Mouse (Mus musculus) testis, postnatal 14 days (tissue): ENCODE data around the gene Xpnpep3.

Experiments used
- DNase-seq: peaks from one replicate; pipeline ENCODE4 v3.0.0; 2021; ENCODE audit warnings: low spot score

The Xpnpep3 gene

DNA sequence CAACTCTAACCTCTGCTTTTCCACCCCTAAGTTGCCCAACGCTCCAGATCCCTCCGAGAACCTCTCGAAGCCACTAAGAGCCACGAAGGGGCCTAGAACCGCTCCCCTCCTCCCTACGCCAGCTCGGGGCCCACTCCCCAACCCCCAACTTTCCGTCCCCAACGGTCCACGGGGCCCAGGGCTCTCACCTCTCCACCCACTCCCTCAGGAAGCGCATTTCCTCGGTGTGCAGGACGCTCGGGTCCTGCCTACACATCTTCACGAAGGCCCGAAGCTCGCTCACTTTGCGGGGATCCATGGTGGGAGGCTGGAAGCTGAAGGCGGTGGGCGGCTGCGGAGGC lies 671 bp upstream of the Xpnpep3 start:
- DNase-seq: no peak

DNA sequence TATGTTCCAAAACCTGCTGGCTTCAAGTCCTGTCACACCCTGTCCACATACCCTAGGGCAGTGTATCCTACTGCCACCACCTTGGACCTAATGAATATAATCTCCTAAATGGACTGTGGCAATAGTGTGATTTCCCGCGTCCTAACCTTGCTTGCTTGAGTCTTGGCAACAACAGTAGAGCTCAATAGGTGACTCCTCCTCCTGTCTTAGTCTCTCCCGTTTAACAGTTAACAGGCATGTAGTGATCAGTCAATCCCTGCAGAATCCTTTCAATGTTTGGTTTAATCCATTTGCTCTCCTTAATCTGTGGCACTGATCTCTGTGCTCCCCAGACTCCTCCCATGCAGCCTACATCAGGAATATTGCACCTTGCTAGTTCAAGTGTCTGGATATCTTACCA lies 5.1 kb downstream of the Xpnpep3 start:
- no peak for DNase-seq

DNA sequence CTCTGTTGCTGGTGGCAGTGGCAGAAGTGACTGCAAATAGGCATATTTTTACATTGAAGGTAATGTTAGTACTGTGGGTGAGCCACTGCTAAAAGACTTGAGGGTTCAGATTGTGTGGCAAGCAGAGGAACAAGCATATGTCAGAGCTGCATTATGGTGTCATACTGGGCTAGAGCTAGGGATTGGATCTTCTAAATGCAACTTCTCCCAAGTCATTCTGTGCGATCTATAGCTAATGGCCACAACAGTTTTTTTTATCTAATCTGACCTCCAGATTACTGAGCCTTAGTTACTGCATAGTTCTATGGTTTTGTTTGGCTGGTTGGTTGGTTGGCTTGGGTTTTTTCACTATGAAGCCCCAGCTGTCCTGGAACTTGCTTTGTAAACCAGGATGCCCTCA lies 8.3 kb downstream of the Xpnpep3 start, which contains the start of gene Dnajb7:
Gene Dnajb7, minus strand, starts transcription at position 101 of the 400 bp plus-strand sequence.
- DNase-seq: no peak

DNA sequence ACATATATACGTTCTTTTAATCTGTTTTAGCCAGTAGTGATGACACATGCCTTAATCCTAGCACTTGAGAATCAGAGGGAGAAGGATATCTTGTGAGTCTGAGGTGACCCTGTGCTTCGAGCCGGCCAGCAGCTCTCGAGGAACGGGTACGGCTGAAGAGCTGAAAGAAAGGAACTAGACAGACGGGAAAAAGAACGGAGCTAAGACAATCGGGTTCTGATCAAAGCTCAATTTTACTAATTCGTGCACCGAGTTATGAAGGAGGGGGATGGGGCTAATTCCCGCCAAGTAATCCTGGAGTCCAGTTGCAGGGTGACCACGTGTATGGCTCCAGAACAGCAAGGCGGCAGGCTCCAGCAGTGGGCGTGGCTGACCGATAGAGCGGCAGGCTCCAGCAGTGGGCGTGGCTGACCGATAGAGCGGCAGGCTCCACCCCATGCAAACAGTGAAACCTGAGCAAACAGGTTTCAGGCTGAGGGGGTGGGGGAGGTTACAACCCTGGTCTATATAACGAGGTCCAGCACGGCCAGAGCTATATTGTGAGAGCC lies 16.9 kb downstream of the Xpnpep3 start:
- DNase-seq: peak; percentile 68

DNA sequence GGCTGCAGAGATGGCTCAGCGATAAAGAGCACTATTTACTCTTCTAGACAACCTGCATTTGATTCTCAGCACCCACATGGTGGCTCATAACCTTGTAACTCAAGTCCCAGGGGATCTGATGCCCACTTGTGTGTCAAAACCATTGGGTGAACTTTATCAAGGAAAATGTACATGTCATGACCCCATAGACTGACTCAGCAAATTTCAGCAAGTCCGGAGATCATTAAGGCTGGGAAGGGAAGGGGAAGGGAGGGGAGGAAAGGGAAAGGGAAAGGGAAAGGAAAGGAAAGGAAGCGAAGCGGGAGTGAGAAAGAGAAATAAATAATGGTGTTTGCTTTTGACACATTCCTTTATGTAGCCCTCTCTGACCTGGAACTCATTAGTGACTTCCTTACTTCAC lies 18.1 kb downstream of the Xpnpep3 start:
- DNase-seq: no peak

DNA sequence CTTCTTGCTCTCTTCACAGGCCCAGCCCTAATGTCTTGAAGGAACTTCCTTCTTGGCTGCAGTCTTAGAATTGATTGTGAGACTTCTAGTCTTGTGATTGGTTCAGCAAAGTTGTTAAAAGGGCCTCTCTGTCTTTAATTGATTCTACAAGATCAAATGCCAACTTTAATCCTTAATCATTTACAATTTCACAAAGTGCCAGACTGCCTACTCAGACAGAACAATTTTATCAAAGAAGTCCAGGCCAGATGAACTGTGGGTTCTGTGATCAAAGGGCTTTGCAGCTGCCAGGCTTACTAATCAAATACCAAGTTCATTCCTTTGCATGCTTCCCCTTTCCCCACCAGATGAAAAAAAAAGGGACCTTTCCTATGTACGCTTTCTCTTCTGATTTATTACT lies 21.5 kb downstream of the Xpnpep3 start:
- no peak for DNase-seq

DNA sequence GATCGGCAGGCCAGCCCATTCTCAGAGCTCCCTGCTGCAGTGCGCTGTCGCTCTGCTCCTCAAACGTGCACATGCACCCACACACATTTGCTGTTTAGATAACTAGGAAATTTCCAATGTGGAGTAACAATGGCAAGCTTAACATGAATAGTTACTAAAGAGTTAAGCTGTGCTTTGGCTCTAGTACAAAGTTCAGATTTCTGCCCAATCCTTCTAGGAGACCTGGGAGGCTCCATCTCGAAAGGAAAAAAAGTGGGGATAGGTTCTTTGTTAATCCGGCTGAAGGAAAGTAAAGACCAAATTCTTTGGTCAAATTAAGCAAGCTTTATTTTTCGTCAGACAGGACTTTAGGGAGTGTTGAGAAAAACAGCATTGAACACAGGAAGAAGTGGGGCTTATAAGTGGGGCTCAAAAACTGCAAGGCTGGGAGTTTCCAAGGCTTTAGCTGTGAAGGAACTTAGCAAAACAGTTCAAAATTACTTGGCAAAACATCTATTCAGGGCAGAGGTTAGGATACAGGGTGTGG lies 22.3 kb downstream of the Xpnpep3 start:
- DNase-seq: no peak

DNA sequence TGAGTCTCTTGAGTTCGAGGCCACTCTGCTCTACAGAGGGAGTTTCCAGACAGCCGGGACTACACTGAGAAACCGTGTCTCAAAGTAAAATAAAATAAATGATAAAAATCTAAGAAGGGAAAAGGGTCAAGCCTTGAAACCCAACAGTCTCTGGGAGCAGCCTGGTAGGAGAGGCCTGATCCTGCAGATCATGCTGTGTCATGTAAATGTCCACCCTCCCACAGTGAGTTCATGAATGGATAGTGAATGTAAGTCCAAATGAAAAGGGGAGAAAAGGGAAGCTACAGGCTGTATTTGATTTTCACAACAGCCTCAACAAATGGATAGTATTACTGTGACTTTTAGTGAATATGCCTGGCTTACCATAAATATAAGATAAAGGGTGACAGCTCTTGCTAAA lies 25.4 kb downstream of the Xpnpep3 start:
- no peak for DNase-seq

DNA sequence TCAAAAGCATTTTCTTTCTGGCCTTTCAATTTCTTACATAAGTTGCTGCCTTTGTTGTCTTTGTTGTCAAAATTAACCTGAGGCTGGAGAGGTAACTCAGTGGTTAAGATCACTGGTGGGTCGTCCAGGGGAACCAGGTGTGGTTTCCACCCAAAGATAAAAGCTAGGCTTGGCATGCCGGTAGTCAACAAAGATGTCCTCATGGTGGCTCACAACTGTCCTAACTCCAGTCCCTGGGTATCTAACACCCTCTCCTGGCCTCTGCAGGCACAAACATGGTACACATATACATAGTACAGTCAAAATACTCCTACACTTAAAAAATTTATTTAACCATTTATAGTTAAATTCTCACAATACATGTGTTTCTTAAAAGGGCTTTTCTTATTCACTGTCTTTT lies 28.0 kb downstream of the Xpnpep3 start:
- no peak for DNase-seq

DNA sequence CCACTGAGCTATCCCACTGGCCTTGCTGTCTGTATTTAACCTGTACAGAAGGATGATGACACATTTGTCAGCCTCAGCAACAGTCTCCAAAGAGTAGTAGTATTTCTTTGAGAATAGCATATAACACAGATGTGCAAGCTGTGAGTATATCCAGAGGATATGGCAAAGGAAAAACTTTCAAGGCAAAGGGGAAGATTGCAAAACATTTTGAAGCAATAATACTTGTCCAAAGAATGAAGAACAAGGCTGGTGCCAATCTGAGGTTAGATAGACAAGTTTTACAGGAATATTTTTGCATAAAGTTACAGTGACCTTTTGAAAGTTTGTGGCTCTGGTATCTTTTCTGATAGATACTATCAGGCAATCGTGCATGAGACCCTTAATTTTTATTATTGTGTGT lies 31.3 kb downstream of the Xpnpep3 start:
- no peak for DNase-seq

DNA sequence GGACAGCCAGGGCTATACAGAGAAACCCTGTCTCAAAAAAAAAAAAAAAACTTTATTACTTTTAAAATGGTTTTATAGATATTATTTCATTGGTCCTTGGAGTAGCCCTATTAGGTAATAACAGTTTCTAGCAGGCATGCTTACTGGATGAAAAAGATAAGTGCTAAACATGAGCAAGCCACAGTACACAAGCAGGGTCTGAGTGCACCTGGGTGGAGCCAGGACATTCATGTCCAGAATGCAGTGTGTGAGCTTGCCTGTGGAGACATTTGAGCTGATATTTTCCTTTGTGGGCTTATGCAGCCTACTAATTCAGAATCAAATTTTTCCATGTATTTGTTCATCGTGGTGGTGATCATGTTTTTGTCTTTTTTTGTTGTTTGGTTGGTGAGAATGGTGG lies 38.4 kb downstream of the Xpnpep3 start:
- no peak for DNase-seq

DNA sequence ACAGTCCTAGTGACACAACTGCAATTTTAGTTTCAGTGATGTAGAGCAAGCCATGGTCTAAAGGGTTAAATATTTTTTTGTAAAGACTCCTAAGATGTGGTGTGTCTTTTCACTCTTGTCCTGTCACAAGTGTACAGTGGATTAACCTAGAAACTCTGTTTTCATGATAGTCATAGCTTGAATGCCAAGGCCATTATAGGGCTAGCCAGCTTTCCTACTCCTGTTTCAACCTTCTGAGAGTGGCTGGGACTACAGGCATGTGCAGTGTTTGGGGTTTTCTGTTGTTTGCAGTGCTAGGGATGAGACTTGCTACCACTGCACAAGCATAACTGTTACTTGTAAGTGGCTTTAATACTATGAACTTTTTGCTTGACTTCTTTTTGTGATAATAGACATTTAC lies 39.3 kb downstream of the Xpnpep3 start:
- DNase-seq: no peak

DNA sequence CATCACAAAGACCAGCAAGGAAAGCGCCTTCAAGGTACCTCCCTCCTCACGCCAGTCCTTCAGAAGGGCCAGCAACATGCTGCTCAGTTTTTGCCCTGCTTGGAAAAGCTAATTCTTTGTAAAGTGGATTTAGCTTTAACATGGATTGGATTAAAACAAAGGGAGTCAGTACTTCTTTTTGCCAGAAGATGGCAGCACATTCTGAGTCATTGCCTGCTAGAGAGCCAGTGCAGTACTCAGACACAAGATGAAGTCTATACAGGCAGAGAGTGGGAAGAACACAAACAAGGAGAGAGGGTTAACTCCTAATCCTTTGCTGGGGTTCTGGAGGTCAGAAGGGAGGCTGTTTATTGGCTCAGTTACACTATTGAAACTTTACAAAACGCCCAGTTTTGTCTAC lies 48.5 kb downstream of the Xpnpep3 start:
- peak; percentile 16 for DNase-seq

DNA sequence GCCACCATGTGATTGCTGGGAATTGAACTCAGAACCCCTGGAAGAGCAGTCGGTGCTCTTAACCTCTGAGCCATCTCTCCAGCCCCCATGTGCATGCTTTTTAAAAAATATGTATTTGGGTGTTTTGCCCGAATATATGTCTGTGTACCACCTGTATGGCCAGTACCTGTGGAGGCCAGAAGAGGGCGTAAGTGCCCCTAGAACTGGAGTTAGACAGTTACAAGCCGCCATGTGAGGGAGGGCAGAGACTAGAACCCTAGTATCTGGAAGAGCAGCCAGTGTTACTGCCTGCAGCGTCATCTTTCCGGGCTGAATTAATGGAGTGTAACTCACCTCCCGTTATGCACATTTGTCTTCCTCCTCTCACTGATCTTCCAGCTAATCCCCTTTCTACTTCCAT lies 61.6 kb downstream of the Xpnpep3 start:
- no peak for DNase-seq

DNA sequence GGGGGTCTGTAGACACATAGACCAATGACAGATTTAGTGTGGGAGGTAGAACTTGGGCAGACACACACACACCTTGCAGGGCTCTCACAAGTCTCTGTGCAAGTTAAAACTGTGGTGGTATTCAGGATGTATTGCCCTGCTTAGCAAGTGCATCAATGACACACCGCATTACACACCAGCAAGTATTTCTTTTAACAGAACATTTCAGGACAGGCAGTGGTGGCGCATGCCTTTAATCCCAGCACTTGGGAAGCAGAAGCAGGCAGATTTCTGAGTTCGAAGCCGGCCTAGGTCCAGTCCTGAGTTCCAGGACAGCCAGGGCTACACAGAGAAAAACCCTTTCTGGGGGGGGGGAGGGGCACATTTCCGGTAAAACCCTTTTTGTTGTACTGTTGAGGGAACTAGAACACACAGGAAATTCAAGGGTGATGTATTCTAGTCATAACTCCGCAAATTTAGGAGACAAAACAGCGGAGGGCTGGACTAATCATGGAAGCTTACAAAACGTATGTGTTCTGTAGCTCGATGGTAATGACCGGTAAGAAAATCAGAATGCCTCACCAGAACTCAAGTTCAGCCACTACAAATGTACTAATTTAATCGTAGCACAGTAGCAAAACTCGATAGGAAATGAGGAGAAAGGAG lies 65.2 kb downstream of the Xpnpep3 start:
- no peak for DNase-seq

DNA sequence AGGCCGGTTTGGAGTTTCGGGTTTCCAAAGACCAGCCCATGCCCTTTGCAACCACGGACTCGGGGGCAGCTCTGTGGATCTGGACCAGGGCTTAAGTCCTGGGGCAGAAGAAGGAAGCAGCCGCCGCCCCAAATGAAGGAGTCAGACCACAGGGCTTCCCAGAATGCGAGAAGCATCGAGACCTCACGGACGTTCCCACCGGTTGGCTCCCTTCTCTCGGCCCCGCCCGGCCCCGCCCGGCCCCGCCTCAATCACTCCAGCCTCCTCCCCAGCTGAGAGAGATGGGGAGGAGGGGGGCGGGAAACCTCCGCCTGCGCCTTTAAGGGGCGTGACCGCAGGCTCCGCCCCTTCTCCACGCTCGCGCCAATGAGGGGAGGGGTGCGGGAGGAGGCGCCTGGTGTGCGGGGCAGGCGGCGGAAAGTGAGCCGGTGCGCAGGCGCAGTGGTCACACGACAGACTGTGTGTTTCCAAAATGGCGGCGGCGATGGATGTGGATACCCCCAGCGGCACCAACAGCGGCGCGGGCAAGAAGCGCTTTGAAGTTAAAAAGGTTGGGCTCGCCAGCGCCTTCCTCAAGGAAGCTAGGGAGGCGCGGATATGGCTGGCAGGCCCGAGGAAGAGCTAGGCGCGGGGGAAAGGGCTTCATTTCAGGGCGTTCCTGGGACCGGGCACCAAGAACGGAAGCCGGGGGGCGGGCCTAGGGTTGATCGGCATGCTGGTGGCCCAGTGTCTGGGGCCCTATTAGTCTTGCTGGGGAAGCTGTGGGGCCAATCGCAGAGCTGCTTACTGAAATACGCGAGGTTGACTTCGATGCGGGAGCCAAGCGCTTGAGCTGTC lies 66.2 kb downstream of the Xpnpep3 start, which contains the start of gene Rbx1:
Gene Rbx1, plus strand, starts transcription at position 396 of the 837 bp plus-strand sequence.
- peak; percentile 99 for DNase-seq

DNA sequence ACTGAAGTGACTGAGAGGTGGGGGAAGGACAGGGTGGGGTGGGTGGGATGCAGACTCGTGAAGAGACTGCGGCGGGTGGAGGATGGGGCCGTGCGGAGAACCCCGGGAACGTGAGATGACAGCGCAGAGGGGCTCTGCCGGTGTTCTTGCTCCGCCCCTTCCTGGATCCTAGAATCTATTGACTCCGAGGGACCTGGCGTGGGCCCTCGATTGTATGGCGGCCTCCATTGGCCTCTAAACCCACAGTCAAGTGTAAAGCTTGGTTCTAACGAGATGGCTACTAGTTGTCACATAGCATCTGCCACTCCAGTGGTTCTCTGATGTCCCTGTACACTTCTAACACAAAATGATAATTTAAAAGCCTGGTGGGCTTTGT lies 66.8 kb downstream of the Xpnpep3 start:
- no peak for DNase-seq

DNA sequence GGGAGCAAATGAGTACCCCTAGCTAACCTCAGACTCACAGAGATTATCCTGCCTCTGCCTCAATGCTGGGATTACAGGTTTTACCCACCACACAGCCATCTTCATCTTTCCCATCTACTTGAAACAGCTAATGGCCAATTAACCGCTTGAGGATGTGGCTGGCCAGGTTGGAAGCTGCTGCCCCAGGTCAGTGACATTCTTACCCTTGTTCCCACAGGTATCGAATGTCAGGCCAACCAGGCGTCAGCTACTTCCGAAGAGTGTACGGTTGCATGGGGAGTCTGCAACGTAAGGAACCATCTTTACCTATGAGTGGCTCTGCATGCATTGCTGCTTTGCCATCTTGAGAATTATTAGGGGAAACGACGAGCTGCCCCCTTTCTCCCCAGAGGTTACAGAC lies 70.8 kb downstream of the Xpnpep3 start:
- no peak for DNase-seq

DNA sequence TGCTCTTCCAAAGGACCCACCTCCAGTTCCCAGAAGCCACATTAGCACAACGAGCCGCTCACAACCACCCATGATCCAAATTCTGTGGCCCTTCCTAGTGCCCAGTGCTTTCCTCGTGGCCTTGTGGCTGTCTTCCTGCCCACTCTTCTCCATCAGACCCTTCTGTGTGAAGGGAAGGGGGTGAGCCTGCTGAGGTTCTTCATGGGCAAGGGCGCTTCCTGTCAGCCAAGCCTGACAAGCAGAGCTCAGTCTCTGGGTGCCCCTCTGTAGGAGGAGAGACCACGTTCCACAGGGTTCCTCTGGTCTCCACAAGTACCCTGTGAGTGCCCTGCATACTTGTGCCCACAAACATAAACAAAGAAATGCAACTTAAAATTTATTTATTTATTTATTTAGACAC lies 72.3 kb downstream of the Xpnpep3 start:
- DNase-seq: no peak

DNA sequence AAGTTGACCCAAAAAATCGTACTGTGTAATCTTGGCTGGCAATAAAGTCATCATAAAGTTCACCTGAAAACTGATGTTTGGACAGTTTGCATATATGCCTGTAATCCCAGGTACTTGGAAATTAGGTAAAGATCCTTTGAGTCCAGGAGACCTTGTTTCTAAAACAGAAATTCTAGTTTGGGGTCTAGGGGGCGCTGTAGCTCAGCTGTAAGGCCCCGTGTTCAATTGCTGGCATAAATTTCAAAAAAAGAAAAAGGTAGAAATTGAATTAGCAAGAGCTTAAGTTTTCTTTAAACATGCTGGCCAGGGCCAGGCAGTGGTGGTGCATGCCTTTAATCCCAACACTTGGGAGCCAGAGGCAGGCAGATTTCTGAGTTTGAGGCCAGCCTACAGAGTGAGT lies 75.7 kb downstream of the Xpnpep3 start:
- no peak for DNase-seq

DNA sequence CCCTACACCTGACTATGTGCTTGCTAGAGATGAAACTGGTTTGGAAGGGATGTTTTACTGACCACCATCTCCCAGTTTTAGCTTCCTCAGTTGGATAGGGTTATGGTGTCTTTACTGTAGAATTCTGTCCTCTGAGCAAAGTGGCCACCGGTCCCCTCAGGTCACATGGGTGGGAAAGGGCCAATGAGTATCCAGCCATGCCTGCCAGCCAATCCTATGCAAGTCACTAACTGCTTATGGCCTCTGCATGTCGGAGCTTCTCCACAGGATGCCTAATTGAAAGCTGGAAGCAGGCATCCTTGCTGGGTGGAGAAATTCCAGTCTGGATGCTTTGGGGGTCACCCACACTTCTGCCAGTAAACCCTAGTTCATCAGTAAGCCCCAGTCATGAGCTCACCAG lies 76.7 kb downstream of the Xpnpep3 start:
- no peak for DNase-seq

DNA sequence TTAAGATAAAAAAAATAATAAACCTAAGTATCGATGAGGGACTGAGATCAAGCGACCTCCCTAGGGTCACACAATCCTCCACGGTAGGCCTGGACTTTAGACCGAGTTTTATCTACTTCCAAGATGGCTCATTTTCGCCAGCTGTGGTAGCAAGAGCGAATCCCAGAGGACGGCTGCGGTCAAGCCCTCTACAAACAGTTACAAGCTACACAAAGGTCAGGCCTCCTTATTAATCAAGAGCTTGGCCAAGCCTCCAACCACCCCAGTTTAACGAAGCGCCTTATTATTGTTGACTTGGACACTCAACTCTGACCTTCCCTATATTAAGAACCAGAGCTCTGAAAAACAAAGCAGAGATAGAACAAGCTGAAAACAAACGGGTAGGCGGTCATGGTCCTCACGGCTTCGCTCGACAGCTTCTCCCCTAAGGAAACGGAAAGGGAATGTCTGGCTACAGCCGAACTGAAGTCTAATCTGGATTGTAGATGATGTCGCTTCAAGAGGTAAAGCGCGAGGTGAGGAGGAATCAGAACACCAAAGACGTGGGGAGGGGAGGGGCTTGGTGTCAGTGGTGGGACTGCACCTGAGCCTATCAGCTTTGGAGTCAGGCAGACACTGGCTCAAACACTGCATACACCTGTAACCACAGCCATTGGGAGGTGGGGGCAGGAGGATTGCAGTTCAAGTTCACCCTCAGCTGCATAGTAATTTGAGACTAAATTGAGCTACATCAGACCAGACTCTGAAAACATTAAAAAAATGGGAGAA lies 79.7 kb downstream of the Xpnpep3 start:
- DNase-seq: peak; percentile 59
